Mouse (Mus musculus) limb, embryonic 15.5 days (tissue): ENCODE data around the gene Pex11b. TPM values are rescaled to one million over a fixed set of nuclear protein-coding genes. Genes with fewer than 3 reads are reported as not detected.
A peak's percentile ranks its signal among the peaks of the same experiment; 100 is the strongest.
"Not testable (repeated sequence)": the region's sequence is repeated elsewhere in the genome, so short reads cannot be mapped to it uniquely, and the experiment has no call there.

Experiments
- ATAC-seq: fragments of 200-750 bp; cut with Nextera tagmentation; 2 replicates; pipeline ENCODE4 v1.8.0; 2017; ENCODE audit warnings: low read depth, moderate TSS enrichment; ENCODE audit not compliant: insufficient number of reproducible peaks, low FRiP score, low TSS enrichment
- H3K27ac ChIP-seq: fragments of 300-500 bp; sonication (generic); 2 replicates; pipeline ENCODE4 v1.5.1; 2015; ENCODE audit warnings: moderate library complexity, mild to moderate bottlenecking, inconsistent platforms
- H3K27me3 ChIP-seq: fragments of 300-500 bp; sonication (generic); 2 replicates; pipeline ENCODE4 v1.6.1; 2015; ENCODE audit warnings: inconsistent platforms
- H3K36me3 ChIP-seq: fragments of 300-500 bp; sonication (generic); 2 replicates; pipeline ENCODE4 v1.6.1; 2015; ENCODE audit warnings: inconsistent platforms
- H3K4me1 ChIP-seq: fragments of 300-500 bp; sonication (generic); 2 replicates; pipeline ENCODE4 v1.6.1; 2015; ENCODE audit warnings: inconsistent platforms
- H3K4me2 ChIP-seq: fragments of 300-500 bp; sonication (generic); 2 replicates; pipeline ENCODE4 v1.6.1; 2015; ENCODE audit warnings: mild to moderate bottlenecking, inconsistent platforms
- H3K4me3 ChIP-seq: fragments of 300-500 bp; sonication (generic); 2 replicates; pipeline ENCODE4 v1.5.1; 2015; ENCODE audit warnings: mild to moderate bottlenecking, inconsistent platforms
- H3K9ac ChIP-seq: fragments of 300-500 bp; sonication (generic); 2 replicates; pipeline ENCODE4 v1.6.1; 2015; ENCODE audit warnings: inconsistent platforms
- H3K9me3 ChIP-seq: fragments of 300-500 bp; sonication (generic); 2 replicates; pipeline ENCODE4 v1.6.1; 2016; ENCODE audit warnings: inconsistent platforms
- WGBS: fragments of 180-500 bp; shearing (Covaris S2); methylation state at CpG from one replicate; pipeline ENCODE4 v1.1.7; 2015; 5-methylcytosine and 5-hydroxymethylcytosine counted together
- polyA plus RNA-seq: library from polyadenylated mRNA; unstranded; fragments of >200 nt; fragmentation: Nextera tagmentation; extraction: Ambion mirVana; gene quantifications from 2 replicates; pipeline ENCODE4 v1.2.1, GENCODE M21; 2015

Gene Pex11b
- polyA plus RNA-seq, 1 experiment from 2014 or later: 56.6 TPM

GRCm38 (mm10) chr3:96665732-96666363, 30.7 kb downstream of the Pex11b start:
- not testable (repeated sequence) for H3K9ac ChIP-seq, H3K9me3 ChIP-seq, H3K36me3 ChIP-seq, H3K27me3 ChIP-seq, H3K4me2 ChIP-seq, H3K4me3 ChIP-seq, H3K27ac ChIP-seq, ATAC-seq
- WGBS: 89% methylated on average over 7 of the region's 7 CpGs
- peaks cover 26% of the 10 kb centered on the region for H3K4me1 ChIP-seq

DNA sequence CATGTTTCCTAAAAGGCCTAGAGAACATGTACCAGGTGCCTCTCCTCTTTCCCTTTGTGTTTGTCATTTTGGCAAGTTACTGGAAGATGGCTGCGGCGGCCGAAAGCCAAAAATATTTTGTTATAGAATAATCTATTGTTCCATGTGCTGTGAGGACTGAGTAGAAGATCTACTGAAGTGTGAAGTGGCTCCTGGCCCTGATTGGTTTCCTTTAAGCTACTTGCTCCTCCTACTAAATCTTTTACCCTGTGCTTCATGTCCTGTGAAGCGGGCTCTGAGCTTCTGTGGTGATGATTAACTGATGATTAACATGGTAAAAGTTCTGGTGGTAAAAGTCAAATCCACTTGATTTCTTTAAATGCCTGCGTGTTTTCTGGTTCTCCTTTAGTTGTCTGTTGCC, 31.7 kb downstream of the Pex11b start:
- Histone ChIP-seq H3K4me2 (no peak overlapping the region), H3K4me1 (peaks cover 28% of the 10 kb centered on the region), H3K27me3 (no peaks in the 10 kb centered on the region), H3K4me3 (no peak overlapping the region), H3K36me3 (no peaks in the 10 kb centered on the region), H3K9ac (no peak overlapping the region), H3K27ac (no peak overlapping the region), H3K9me3 (no peaks in the 10 kb centered on the region)
- 90% methylated on average over 5 of the region's 5 CpGs for WGBS
- ATAC-seq: no peak

- Histone ChIP-seq H3K4me2 (no peak overlapping the region), H3K9me3 (no peaks in the 10 kb centered on the region), H3K9ac (no peak overlapping the region), H3K36me3 (no peaks in the 10 kb centered on the region), H3K27ac (no peak overlapping the region), H3K27me3 (no peaks in the 10 kb centered on the region), H3K4me1 (peaks cover 27% of the 10 kb centered on the region), H3K4me3 (no peak overlapping the region)
- 32% methylated on average over 1 of the region's 1 CpGs for WGBS
- no peak for ATAC-seq
These were observed 32.1 kb downstream of the Pex11b start for GRCm38 (mm10) chr3:96667316-96667715.

DNA sequence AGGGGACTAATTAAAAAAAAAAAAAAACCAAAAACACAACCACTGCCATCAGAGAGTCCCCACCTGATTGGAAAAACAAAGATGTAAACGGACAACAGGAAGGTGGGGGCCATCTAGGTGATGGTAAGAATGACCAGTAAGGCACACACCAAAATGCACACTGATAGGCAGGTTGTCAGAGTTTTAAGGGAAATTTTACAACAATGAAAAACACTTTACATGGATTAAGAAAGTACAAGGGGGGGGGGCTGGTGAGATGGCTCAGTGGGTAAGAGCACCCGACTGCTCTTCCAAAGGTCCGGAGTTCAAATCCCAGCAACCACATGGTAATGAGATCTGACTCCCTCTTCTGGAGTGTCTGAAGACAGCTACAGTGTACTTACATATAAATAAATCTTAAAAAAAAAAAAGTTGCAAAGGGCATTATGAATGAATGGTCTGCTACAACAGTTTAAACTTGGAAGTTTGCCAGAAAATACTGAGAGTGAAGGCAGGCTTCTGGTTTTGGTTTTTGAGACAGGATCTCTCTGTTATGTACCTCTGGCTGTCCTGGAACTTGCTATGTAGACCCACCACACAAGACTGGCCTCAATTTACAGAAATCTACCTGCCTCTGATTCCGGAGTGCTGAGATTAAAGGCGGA, 33.4 kb downstream of the Pex11b start:
- H3K4me2 ChIP-seq: no peak overlapping the region
- no peak overlapping the region for H3K27ac ChIP-seq
- peaks cover 18% of the 10 kb centered on the region for H3K4me1 ChIP-seq
- 92% methylated on average over 5 of the region's 5 CpGs for WGBS
- H3K27me3 ChIP-seq: no peaks in the 10 kb centered on the region
- no peak overlapping the region for H3K9ac ChIP-seq
- H3K9me3 ChIP-seq: no peaks in the 10 kb centered on the region
- H3K36me3 ChIP-seq: no peaks in the 10 kb centered on the region
- no peak overlapping the region for H3K4me3 ChIP-seq
- ATAC-seq: no peak

DNA sequence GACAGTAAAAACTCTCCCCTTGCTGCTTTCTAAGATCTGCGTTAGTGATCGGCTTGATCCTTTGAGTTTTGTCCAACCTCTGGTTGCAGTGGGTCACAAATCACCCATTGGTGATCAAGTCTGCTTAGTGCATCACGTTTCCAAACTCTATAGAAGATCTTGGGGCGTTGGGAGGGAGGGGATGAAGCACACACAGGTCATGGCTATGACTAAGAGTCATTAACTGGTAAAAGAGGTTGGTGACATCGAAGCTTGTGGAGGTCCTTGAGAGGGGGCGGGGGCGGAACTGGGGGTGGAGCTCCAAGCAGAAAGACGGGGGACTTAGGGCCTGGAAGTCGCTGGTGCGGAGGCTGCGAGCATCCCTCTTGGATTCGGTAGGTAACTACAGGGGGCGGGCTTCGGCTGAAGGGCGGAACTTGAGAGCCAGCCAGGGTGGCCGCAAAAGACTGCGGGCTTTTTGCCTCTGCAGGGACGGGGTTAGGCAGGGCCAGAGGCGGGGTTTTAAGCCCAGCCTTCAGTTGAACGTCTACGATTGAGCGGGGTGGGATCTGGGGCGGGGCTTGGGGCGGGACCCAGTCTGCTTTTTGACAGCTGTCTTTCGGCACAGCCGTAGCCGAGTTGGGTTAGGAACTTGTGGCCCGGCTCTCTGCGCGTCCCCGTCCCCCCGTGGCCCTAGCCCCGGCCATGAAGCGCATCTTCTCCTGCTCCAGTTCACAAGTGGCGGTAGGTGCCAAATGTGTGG, 34.7 kb downstream of the Pex11b start, which contains the start of gene Ankrd35:
TSS of gene Ankrd35 (plus strand) at position 405 of the 742 bp plus-strand sequence.
- peaks cover 13% of the 10 kb centered on the region for H3K4me1 ChIP-seq
- 4% methylated on average over 34 of the region's 35 CpGs for WGBS
- H3K4me2 ChIP-seq: peak within 1 kb of the TSS; percentile 87
- peak; percentile 92 for ATAC-seq
- H3K4me3 ChIP-seq: peak within 1 kb of the TSS; percentile 46
- no peak within 1 kb of the TSS for H3K27ac ChIP-seq
- H3K36me3 ChIP-seq: no peaks in the 10 kb centered on the region
- no peaks in the 10 kb centered on the region for H3K27me3 ChIP-seq
- H3K9ac ChIP-seq: no peak within 1 kb of the TSS
- no peaks in the 10 kb centered on the region for H3K9me3 ChIP-seq

GRCm38 (mm10) chr3:96671519-96671918, 36.3 kb downstream of the Pex11b start:
- peaks cover 19% of the 10 kb centered on the region for H3K4me1 ChIP-seq
- 93% methylated on average over 5 of the region's 5 CpGs for WGBS
- no peak overlapping the region for H3K4me2 ChIP-seq
- no peaks in the 10 kb centered on the region for H3K9me3 ChIP-seq
- no peak overlapping the region for H3K27ac ChIP-seq
- no peak overlapping the region for H3K4me3 ChIP-seq
- no peaks in the 10 kb centered on the region for H3K27me3 ChIP-seq
- no peaks in the 10 kb centered on the region for H3K36me3 ChIP-seq
- no peak for ATAC-seq
- H3K9ac ChIP-seq: no peak overlapping the region

GRCm38 (mm10) chr3:96673514-96673913, 38.3 kb downstream of the Pex11b start:
- H3K9me3 ChIP-seq: no peaks in the 10 kb centered on the region
- H3K27ac ChIP-seq: no peak overlapping the region
- H3K4me2 ChIP-seq: no peak overlapping the region
- H3K4me1 ChIP-seq: peaks cover 19% of the 10 kb centered on the region
- 61% methylated on average over 4 of the region's 4 CpGs for WGBS
- H3K36me3 ChIP-seq: no peaks in the 10 kb centered on the region
- no peaks in the 10 kb centered on the region for H3K27me3 ChIP-seq
- H3K9ac ChIP-seq: no peak overlapping the region
- H3K4me3 ChIP-seq: no peak overlapping the region
- no peak for ATAC-seq

DNA sequence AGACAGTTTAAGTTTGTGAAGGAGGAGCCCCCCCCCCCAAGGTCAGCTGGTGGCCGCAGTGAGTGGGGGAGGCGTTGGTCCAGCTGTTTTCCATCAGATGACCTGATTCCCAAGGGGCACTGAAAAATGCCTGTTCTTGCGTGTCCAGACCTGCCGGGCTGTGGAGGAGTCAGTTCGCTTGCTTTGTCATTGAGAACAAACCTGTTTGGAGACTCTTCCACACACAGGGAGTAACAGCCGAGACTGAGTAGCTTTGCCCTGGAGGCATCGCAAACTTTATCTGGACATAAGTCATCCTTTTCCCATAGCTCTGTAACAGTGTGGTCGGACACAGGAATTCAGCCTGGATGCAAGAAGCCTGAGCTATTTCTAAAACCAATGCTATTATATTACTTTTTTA, 39.3 kb downstream of the Pex11b start:
- H3K9ac ChIP-seq: no peak overlapping the region
- no peaks in the 10 kb centered on the region for H3K27me3 ChIP-seq
- ATAC-seq: no peak
- no peak overlapping the region for H3K4me3 ChIP-seq
- no peaks in the 10 kb centered on the region for H3K36me3 ChIP-seq
- H3K4me2 ChIP-seq: 0 out of 2 replicates have a peak overlapping the region, but pooled peaks have one; percentile 19
- no peaks in the 10 kb centered on the region for H3K9me3 ChIP-seq
- 14% methylated on average over 8 of the region's 8 CpGs for WGBS
- peak overlapping the region; percentile 67 for H3K27ac ChIP-seq
- H3K4me1 ChIP-seq: peaks cover 22% of the 10 kb centered on the region

- Histone ChIP-seq H3K9me3 (no peaks in the 10 kb centered on the region), H3K36me3 (no peaks in the 10 kb centered on the region), H3K27me3 (no peaks in the 10 kb centered on the region), H3K4me2 (no peak overlapping the region), H3K27ac (peak overlapping the region; percentile 67; the same call in 1 of the 2 replicates), H3K4me1 (peaks cover 22% of the 10 kb centered on the region), H3K9ac (no peak overlapping the region), H3K4me3 (no peak overlapping the region)
- no peak for ATAC-seq
- 53% methylated on average over 3 of the region's 3 CpGs for whole genome bisulfite sequencing
These were observed 40.0 kb downstream of the Pex11b start for GRCm38 (mm10) chr3:96675171-96675570.

DNA sequence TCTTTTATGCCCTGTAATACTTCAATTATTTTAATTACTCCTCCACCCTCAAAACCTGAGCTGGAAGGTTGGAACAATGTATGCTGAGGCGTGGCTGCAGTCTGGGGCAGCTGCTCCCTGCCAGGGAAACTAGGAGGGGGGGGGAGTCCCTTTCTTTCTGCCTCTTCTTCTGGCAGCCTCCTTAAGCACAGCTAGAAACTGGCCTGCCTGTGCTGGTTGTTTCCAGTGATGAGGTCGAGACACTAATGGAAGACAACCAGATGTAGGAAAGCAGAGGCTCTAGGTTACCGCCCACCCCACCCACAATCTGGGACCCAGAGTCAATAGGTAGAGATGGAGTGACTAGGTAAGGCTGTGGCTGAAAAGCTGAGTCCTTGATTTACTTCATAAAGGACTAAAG, 40.5 kb downstream of the Pex11b start:
- Histone ChIP-seq H3K36me3 (no peaks in the 10 kb centered on the region), H3K4me2 (no peak overlapping the region), H3K9ac (no peak overlapping the region), H3K9me3 (no peaks in the 10 kb centered on the region), H3K4me3 (no peak overlapping the region), H3K27me3 (no peaks in the 10 kb centered on the region), H3K4me1 (peaks cover 17% of the 10 kb centered on the region), H3K27ac (peak overlapping the region; percentile 67; the same call in 1 of the 2 replicates)
- no peak for ATAC-seq
- 39% methylated on average over 3 of the region's 3 CpGs for WGBS

GRCm38 (mm10) chr3:96678456-96678855, 43.3 kb downstream of the Pex11b start:
- no peak overlapping the region for H3K9ac ChIP-seq
- H3K4me1 ChIP-seq: peaks cover 14% of the 10 kb centered on the region
- no peak overlapping the region for H3K27ac ChIP-seq
- H3K36me3 ChIP-seq: no peaks in the 10 kb centered on the region
- 66% methylated on average over 7 of the region's 7 CpGs for WGBS
- no peaks in the 10 kb centered on the region for H3K9me3 ChIP-seq
- ATAC-seq: no peak
- no peak overlapping the region for H3K4me3 ChIP-seq
- no peak overlapping the region for H3K4me2 ChIP-seq
- H3K27me3 ChIP-seq: no peaks in the 10 kb centered on the region

GRCm38 (mm10) chr3:96679159-96679674, 44.0 kb downstream of the Pex11b start:
- Histone ChIP-seq H3K4me1 (peaks cover 14% of the 10 kb centered on the region), H3K36me3 (no peaks in the 10 kb centered on the region), H3K4me3 (no peak overlapping the region), H3K9me3 (no peaks in the 10 kb centered on the region), H3K27ac (no peak overlapping the region), H3K9ac (no peak overlapping the region), H3K4me2 (no peak overlapping the region), H3K27me3 (peaks cover 7% of the 10 kb centered on the region)
- WGBS: 27% methylated on average over 5 of the region's 5 CpGs
- peak; percentile 53; the same call in 1 of the 2 replicates for ATAC-seq
